Mouse (Mus musculus) intestine, embryonic 16.5 days (tissue): ENCODE results near the gene Fars2. TPM values are rescaled to one million over a fixed set of nuclear protein-coding genes. Genes with fewer than 3 reads are reported as not detected.

Source experiments
- ATAC-seq: fragments of 200-750 bp; cut with Nextera tagmentation; 2 replicates; pipeline ENCODE4 v1.8.0; 2017; ENCODE audit warnings: moderate TSS enrichment, moderate library complexity
- H3K27ac ChIP-seq: fragments of 300-500 bp; sonication (generic); 2 replicates; pipeline ENCODE4 v1.5.1; 2014; ENCODE audit warnings: mild to moderate bottlenecking, low read length
- H3K27me3 ChIP-seq: fragments of 300-500 bp; sonication (generic); replicated peaks from 2 replicates; pipeline ENCODE4 v1.6.1; 2014; ENCODE audit warnings: low read length, control low read depth, mixed read lengths; ENCODE audit not compliant: control insufficient read depth, insufficient read depth
- H3K36me3 ChIP-seq: fragments of 300-500 bp; sonication (generic); 2 replicates; pipeline ENCODE4 v1.6.1; 2014; ENCODE audit warnings: low read length, control low read depth; ENCODE audit not compliant: control insufficient read depth, insufficient read depth
- H3K4me1 ChIP-seq: fragments of 300-500 bp; sonication (generic); 2 replicates; pipeline ENCODE4 v1.6.1; 2014; ENCODE audit warnings: low read length, control low read depth, mixed read lengths; ENCODE audit not compliant: control insufficient read depth, insufficient read depth
- H3K4me2 ChIP-seq: fragments of 300-500 bp; sonication (generic); 2 replicates; pipeline ENCODE4 v1.6.1; 2014; ENCODE audit warnings: low read depth, low read length, control low read depth
- H3K4me3 ChIP-seq: fragments of 300-500 bp; sonication (generic); 2 replicates; pipeline ENCODE4 v1.5.1; 2014; ENCODE audit warnings: mild to moderate bottlenecking, low read length
- H3K9ac ChIP-seq: fragments of 300-500 bp; sonication (generic); 2 replicates; pipeline ENCODE4 v1.6.1; 2014; ENCODE audit warnings: low read depth, low read length
- H3K9me3 ChIP-seq: fragments of 300-500 bp; sonication (generic); 2 replicates; pipeline ENCODE4 v1.6.1; 2016; ENCODE audit warnings: low read length, control low read depth; ENCODE audit not compliant: control insufficient read depth
- WGBS: fragments of 180-500 bp; shearing (Covaris S2); extraction: QIAGEN DNeasy Blood & Tissue Kit; methylation state at CpG from one replicate; pipeline ENCODE4 v1.1.7; 2014; 5-methylcytosine and 5-hydroxymethylcytosine counted together
- polyA plus RNA-seq: library from polyadenylated mRNA; unstranded; fragments of >200 nt; fragmentation: Nextera tagmentation; extraction: Ambion mirVana; gene quantifications from 2 replicates; pipeline ENCODE4 v1.2.1, GENCODE M21; 2015

Gene Fars2
- polyA plus RNA-seq, 1 experiment from 2014 or later = 48.2 TPM

- ATAC-seq = no peak
- Histone ChIP-seq H3K4me2 (no peak overlapping the region), H3K27me3 (no peaks in the 10 kb centered on the region), H3K27ac (no peak overlapping the region), H3K9ac (no peak overlapping the region), H3K4me3 (no peak overlapping the region), H3K4me1 (peaks cover 9% of the 10 kb centered on the region; the same call in 1 of the 2 replicates), H3K9me3 (no peaks in the 10 kb centered on the region), H3K36me3 (no peaks in the 10 kb centered on the region)
- WGBS = 28% methylated on average over 10 of the region's 10 CpGs
Observed at GRCm38 (mm10) chr13:36582406-36583070, 465.3 kb downstream of the Fars2 start.

- Histone ChIP-seq H3K36me3 (no peaks in the 10 kb centered on the region), H3K9me3 (no peaks in the 10 kb centered on the region), H3K4me1 (peaks cover 9% of the 10 kb centered on the region; the same call in 1 of the 2 replicates), H3K4me3 (no peak overlapping the region), H3K27ac (no peak overlapping the region), H3K27me3 (no peaks in the 10 kb centered on the region), H3K9ac (no peak overlapping the region), H3K4me2 (no peak overlapping the region)
- 23% methylated on average over 16 of the region's 16 CpGs for WGBS
- ATAC-seq = no peak
Observed at GRCm38 (mm10) chr13:36583481-36584151, 466.4 kb downstream of the Fars2 start.

- H3K9me3 ChIP-seq = no peaks in the 10 kb centered on the region
Observed at GRCm38 (mm10) chr13:36584197-36584596, 467.0 kb downstream of the Fars2 start.

GRCm38 (mm10) chr13:36589092-36589491 is 471.9 kb downstream of the Fars2 start:
- H3K9ac ChIP-seq = no peak overlapping the region
- no peak overlapping the region for H3K4me2 ChIP-seq
- H3K36me3 ChIP-seq = no peaks in the 10 kb centered on the region
- WGBS = 52% methylated on average over 4 of the region's 4 CpGs
- no peaks in the 10 kb centered on the region for H3K9me3 ChIP-seq
- no peaks in the 10 kb centered on the region for H3K4me1 ChIP-seq
- no peak for ATAC-seq
- no peak overlapping the region for H3K27ac ChIP-seq
- H3K27me3 ChIP-seq = no peaks in the 10 kb centered on the region
- no peak overlapping the region for H3K4me3 ChIP-seq

More at GRCm38 (mm10) chr13:36584197-36584596, 467.0 kb downstream of the Fars2 start:
- no peak overlapping the region for H3K9ac ChIP-seq
- WGBS = 67% methylated on average over 7 of the region's 7 CpGs
- H3K4me3 ChIP-seq = no peak overlapping the region
- H3K4me1 ChIP-seq = peaks cover 6% of the 10 kb centered on the region; the same call in 1 of the 2 replicates
- H3K36me3 ChIP-seq = no peaks in the 10 kb centered on the region
- H3K27ac ChIP-seq = no peak overlapping the region
- ATAC-seq = no peak
- no peaks in the 10 kb centered on the region for H3K27me3 ChIP-seq
- no peak overlapping the region for H3K4me2 ChIP-seq

- Histone ChIP-seq H3K27me3 (no peaks in the 10 kb centered on the region), H3K27ac (no peak overlapping the region), H3K4me1 (no peaks in the 10 kb centered on the region), H3K9ac (no peak overlapping the region), H3K36me3 (no peaks in the 10 kb centered on the region), H3K9me3 (no peaks in the 10 kb centered on the region), H3K4me2 (no peak overlapping the region), H3K4me3 (no peak overlapping the region)
- WGBS = 68% methylated on average over 2 of the region's 2 CpGs
- no peak for ATAC-seq
Observed at GRCm38 (mm10) chr13:36592291-36592690, 475.1 kb downstream of the Fars2 start.

GRCm38 (mm10) chr13:36606717-36607116 is 489.5 kb downstream of the Fars2 start:
- Histone ChIP-seq H3K27me3 (no peaks in the 10 kb centered on the region), H3K9me3 (no peaks in the 10 kb centered on the region), H3K27ac (no peak overlapping the region), H3K4me3 (no peak overlapping the region), H3K36me3 (no peaks in the 10 kb centered on the region), H3K4me1 (no peaks in the 10 kb centered on the region), H3K4me2 (no peak overlapping the region), H3K9ac (no peak overlapping the region)
- no peak for ATAC-seq
- 89% methylated on average over 5 of the region's 5 CpGs for WGBS

- 89% methylated on average over 4 of the region's 4 CpGs for WGBS
- Histone ChIP-seq H3K9ac (no peak overlapping the region), H3K4me2 (no peak overlapping the region), H3K36me3 (no peaks in the 10 kb centered on the region), H3K9me3 (no peaks in the 10 kb centered on the region), H3K4me3 (no peak overlapping the region), H3K27ac (no peak overlapping the region), H3K27me3 (no peaks in the 10 kb centered on the region), H3K4me1 (no peaks in the 10 kb centered on the region)
- ATAC-seq = no peak
Observed at GRCm38 (mm10) chr13:36607871-36608270, 490.7 kb downstream of the Fars2 start.

GRCm38 (mm10) chr13:36610426-36610825 is 493.2 kb downstream of the Fars2 start:
- Histone ChIP-seq H3K27me3 (no peaks in the 10 kb centered on the region), H3K4me3 (no peak overlapping the region), H3K4me1 (no peaks in the 10 kb centered on the region), H3K36me3 (no peaks in the 10 kb centered on the region), H3K4me2 (no peak overlapping the region), H3K9ac (no peak overlapping the region), H3K9me3 (no peaks in the 10 kb centered on the region), H3K27ac (no peak overlapping the region)
- WGBS = 93% methylated on average over 5 of the region's 5 CpGs
- ATAC-seq = no peak

- Histone ChIP-seq H3K36me3 (no peaks in the 10 kb centered on the region), H3K27me3 (no peaks in the 10 kb centered on the region), H3K4me1 (no peaks in the 10 kb centered on the region), H3K4me3 (no peak overlapping the region), H3K9me3 (no peaks in the 10 kb centered on the region), H3K27ac (no peak overlapping the region), H3K9ac (no peak overlapping the region), H3K4me2 (no peak overlapping the region)
- 57% methylated on average over 23 of the region's 23 CpGs for WGBS
- no peak for ATAC-seq
Observed at GRCm38 (mm10) chr13:36612785-36613750, 495.9 kb downstream of the Fars2 start.
